Mouse (Mus musculus): ENCODE data around the gene Akt3.

Gene Akt3

GRCm38 (mm10) chr1:177046963-177047362 lies 211.0 kb downstream of the Akt3 start:
- no peak for DNase-seq

GRCm38 (mm10) chr1:177045885-177046284 lies 212.1 kb downstream of the Akt3 start:
- DNase-seq: peak; percentile 89 to 91

DNA sequence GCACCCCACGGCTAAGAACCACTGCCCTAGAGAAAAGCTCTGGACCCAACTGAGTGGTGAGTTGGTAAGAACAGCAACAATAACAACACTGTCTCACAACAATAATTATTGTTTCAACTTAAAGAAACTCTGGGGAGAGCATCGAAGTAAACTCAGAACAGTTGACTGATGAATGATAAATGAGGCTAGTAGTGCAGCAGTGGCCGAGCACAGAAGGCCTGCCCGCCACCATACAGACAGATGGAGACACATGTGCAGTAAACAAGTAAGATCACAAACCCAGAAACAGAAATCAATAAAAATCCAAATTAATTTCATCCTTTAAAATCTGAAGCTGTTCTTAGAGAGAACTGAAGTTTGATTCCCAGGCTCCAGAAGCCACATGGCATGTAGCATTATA lies 217.9 kb downstream of the Akt3 start:
- DNase-seq: no peak

DNA sequence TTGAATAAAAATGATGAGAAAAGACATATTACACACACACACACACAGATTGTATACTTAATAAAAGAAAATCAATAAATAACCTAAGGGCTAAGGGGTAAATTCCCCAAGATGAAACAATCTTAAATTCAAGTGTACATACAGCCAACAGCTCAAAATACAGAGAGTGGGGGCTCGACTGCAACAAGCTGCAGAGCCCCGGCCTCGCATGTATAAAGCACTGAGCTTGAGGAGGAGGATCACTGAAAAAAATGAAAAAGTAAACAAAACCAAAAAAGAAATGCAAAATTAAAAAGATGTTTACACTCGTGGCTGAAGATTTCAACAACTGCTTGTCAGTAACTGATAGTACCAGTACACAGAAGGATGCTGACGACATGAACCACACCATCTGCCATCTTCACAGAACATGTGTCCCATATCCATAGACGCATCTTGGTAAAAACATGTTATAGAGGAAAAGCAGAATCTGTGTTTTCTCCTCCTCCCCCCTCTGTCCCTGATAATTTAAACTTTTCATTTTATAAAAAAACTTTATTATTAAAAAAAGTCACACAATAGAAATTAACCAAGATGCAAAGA lies 218.8 kb downstream of the Akt3 start:
- no peak for DNase-seq

- DNase-seq: no peak
These were observed 219.6 kb downstream of the Akt3 start for GRCm38 (mm10) chr1:177038383-177038782.

DNA sequence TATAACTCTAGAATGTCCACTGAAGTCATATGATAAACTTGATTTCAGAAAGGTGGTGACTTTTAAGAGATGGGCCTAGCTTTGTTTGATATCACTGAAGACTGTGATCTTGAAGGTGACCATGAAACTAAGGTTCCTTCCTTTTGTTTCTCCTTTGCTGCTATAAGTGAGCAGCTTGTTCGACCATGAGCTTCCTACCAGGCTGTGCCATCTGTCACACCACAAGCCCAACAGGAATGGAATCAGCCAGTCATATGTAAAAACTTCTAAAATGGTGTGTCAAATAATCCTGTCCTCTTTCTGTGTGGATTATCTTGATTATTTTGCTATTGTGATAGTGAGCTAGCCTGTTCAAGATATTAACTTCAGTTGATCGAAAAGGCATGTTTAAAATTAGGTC lies 222.5 kb downstream of the Akt3 start:
- no peak for DNase-seq

DNA sequence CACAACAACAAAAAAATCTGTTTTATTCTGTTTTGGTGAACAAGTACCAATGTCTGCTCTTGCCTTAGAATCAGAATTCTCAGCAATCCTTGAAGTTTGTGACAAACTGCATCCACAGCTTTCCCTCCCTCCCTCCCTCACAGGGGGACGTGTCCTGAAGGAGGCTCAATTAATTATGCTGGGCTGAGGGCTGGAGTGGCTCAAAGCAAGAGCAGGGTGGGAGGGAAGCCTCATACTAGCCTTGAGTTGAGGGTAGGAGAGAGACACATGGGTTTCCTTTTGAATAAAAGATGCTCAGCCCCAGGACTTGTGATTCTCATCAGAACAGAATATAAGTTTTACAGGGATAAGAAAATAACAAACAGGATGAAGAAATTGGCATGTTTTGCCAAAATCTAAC lies 225.8 kb downstream of the Akt3 start:
- DNase-seq: no peak

DNA sequence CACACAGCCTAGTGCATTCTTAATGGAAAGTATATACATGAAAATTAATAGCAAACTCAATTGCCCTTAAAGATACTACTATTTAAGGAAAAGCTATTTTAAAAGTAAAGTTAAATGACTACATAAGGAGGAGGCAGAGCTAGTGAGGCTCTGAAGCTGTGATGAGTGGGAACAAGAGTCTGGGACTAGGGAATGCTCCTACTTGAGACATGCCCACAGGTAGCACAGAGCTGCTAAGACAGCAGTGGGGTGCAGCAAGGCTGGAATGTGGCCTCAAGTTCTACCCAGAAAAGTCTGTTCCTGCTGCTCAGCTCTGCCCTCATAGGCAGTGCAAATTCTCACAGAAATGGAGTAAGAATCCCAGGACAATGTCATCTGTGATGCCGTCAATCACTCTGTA lies 226.8 kb downstream of the Akt3 start:
- no peak for DNase-seq

DNA sequence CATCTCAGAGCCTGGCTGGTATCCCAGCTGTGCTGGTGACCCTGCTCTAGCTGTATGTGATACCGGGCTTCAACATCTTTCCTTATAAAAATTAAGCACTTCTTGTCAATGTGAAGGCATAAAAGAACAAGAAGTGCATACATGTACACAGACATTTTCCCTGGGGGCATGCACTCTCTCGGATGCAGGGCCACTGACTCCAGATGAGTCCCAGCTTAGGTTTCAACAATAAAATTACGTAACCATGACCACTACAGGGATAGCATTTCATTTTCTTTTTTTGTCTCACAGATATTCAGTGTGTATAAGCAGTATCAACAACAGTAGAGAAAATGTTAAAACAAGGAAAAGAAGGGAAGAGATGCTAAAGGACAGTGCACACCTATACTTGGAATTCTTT lies 227.3 kb downstream of the Akt3 start:
- no peak for DNase-seq

- no peak for DNase-seq
These were observed 229.0 kb downstream of the Akt3 start for GRCm38 (mm10) chr1:177029032-177029431.

DNA sequence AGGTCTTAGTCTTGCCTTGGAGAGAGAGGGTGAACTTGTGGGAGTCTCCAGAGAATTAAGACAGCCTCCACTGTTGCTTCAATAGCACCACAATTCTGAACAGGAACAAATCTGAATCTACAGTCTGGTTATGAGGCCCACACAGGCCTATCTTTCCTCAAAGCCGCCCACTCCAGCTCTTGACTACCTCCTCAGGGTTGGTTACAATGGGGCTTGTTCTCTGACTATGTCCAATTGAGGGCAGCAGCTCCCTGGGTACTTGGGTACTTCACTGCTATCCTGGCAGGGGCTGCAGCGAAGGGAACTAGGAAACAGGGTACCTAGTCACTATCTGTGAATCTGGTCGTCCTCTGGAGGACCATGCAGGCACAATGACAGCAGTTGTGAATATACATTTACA lies 230.3 kb downstream of the Akt3 start:
- no peak for DNase-seq

- DNase-seq: no peak
These were observed 235.3 kb downstream of the Akt3 start for GRCm38 (mm10) chr1:177022751-177023150.

DNA sequence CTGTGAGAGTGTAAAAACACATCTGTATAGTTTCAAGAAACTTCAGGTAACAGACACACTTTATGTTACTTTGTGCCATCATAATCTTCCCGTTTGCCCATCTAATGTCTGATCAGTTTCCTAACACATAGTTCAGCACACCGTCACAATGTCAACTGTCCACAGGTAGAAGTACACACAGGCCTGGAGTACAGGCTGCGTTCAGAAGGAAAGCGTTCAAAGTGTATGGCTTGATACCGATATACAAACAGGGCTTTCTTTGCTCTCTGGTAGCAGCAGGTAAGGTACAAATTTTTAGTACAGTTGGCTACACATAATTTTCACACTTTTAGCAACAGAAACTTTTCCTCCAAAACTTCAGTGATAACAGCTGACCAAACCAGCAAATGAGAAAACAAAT lies 238.3 kb downstream of the Akt3 start:
- DNase-seq: no peak

DNA sequence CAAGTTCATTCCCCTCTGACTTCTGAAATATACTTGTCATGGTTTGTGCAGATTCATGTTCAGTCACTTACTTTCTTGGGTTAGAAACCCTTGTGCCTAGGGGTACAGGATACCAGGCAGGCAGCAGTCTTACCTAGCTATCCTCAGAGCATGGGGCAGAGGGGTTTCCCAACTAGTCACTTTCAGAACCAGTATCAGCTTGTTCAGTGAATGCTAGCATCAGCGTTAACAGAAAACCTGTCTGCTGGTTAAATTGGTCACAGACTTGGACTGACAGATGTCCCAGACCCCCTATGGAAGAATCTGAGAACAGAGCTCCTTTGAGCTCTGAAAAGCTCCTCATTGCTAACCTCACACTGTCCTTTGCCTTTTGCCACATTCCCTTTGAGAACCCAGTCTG lies 239.3 kb downstream of the Akt3 start:
- DNase-seq: no peak

- no peak for DNase-seq
These were observed 241.3 kb downstream of the Akt3 start for GRCm38 (mm10) chr1:177016729-177017128.

- DNase-seq: no peak
These were observed 242.1 kb downstream of the Akt3 start for GRCm38 (mm10) chr1:177015917-177016316.

GRCm38 (mm10) chr1:177014921-177015439 lies 243.0 kb downstream of the Akt3 start:
- no peak for DNase-seq

DNA sequence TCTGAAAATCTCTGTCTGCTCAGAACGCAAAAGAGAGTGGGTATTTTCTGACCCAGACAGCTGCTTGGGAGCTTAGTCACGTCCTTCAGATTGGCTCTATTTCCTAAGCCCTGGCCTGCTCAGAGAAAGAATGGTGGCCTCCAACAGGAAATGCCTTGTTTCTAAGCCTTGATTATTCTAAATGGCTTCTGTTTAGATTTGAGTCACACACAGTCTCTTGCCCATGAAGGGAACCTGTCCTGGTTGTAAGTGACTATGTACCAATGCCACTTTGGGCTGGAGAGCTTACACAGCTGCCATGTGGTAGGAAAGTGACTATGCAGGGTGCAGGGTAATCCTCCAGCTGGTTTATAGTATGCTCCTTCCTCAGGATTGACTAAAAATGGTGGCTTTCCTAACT lies 243.7 kb downstream of the Akt3 start:
- DNase-seq: no peak

DNA sequence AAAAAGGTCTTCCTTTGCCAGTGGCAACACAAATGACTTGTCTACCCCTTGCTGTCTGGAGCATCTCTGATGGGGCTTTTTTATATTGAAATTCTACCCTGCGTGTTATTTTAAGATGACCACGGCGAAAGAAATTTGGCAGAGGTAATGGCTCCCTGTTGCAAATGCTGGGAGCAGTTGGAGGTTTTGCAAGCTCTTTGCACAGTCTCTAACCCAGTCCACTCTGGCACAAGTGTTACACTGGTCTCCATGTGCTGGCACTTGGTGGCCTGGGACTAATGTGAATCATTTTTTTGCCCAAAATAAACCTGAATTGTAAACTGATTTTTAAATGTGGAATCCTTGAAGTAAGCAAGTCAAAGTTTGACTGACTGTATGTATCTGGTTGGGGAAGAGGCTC lies 244.2 kb downstream of the Akt3 start:
- DNase-seq: no peak

DNA sequence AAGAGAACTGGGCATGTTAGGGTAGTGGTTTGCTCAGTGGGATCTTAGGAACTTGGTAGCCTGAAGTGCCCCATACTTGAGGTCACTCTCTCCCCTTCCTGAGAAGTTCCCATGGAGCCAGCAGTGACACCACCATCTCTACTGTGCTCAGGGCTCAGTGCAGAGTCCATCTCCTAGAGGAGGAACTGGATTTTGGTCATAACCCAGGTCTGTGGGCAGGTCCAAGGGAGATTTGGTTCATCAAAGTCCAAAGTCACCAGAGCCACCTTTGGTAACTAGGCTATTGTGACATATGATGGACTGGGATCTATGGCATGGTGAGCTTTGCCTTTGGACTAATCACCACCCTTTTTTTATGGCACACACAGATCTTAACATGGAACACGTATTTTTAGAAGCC lies 244.7 kb downstream of the Akt3 start:
- no peak for DNase-seq

GRCm38 (mm10) chr1:177012774-177013173 lies 245.2 kb downstream of the Akt3 start:
- DNase-seq: no peak

DNA sequence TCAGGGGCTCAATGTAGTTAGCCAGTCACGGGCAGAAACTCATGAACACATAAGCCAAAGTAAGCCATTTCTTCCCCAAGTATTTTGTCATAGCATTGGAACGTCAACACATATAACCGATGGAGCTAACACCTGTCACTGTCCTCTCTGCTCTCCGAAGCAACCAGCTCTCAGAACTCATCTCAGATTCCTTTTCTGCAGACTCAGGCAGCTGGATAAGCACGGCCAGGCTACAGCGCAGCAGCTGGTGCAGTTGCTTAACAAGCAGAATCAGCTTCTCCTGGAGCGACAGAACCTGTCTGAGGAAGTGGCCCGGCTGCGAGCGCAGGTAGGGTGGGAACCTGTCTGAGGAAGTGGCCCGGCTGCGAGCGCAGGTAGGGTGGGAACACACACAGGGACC lies 246.3 kb downstream of the Akt3 start:
- DNase-seq: no peak

GRCm38 (mm10) chr1:177010607-177011302 lies 247.2 kb downstream of the Akt3 start:
- no peak for DNase-seq

GRCm38 (mm10) chr1:177010041-177010440 lies 248.0 kb downstream of the Akt3 start:
- no peak for DNase-seq

DNA sequence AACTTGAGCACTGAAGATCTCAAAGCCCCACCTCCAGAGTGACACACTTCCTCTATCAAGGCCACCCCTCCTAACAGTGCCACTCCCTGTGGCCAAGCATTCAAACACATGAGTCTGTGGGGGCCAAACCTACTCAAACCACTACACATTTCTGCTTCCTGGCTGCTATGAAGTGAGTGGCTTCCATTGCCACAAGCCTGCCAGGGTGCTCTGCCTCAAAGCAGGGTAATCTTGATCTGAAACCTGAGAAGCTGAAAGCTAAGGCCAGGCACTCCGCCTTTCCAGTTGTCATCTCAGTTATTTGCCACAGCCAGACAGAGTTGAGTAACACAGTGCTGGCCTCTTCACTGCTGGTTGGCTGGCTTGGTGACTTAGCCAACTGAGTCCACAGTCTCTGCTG lies 249.2 kb downstream of the Akt3 start:
- no peak for DNase-seq
